Mouse (Mus musculus) lung, adult 2 months (tissue): ENCODE measurements around the gene Rock2.

Experiments
- CTCF ChIP-seq: fragments of 200-500 bp; IDR thresholded peaks from 2 replicates; pipeline ENCODE4 v1.5.1; 2011; ENCODE audit warnings: mild to moderate bottlenecking, low read length, control low read depth; ENCODE audit not compliant: insufficient read depth
- POLR2A ChIP-seq: fragments of 200-500 bp; IDR thresholded peaks from 2 replicates; pipeline ENCODE4 v1.6.1; 2011; ENCODE audit warnings: low read depth, mild to moderate bottlenecking, control low read depth, low read length, borderline replicate concordance; ENCODE audit errors: extremely low read depth

- TF ChIP-seq CTCF (no peak), POLR2A (no peak)
Observed at GRCm38 (mm10) chr12:16994291-16994690, 99.6 kb downstream of the Rock2 start.
